In genomic region chr3:87529568-87529967, GRCm38 (mm10) we compare ENCODE assay signal across 11 mouse cellular contexts. TPM values are rescaled to one million over a fixed set of nuclear protein-coding genes. Genes with fewer than 3 reads are reported as not detected.
DNase-seq lines count a peak whose midpoint lies in the region; ATAC-seq lines count a peak whose summit lies in the region.
"Had no signal": no experiment of that assay in that cellular context is flagged by ENCODE, and none has a peak within 500 bp of the region (broad histone marks: within the 10 kb centered on the region; RNA-seq: fewer than 3 reads in every experiment).

No protein-coding gene starts in this region.

- 0% methylated on average over 11 of the region's 11 CpGs for WGBS in macrophage (ENCODE audit: missing documents)

- peak; percentile 92 for DNase-seq in CD4-positive helper T cell, adult 2 months (ENCODE audit: low read depth, low spot score)
- peak; percentile 73 to 81 for DNase-seq in CD8-positive naive resting alpha-beta T cell, adult 2 months (ENCODE audit: low read depth in 2 of 2, low spot score in 2 of 2)
- peak; percentile 63 to 78 for DNase-seq in thymus, adult 18-20 months
- DNase-seq in kidney, adult 8-10 months = no peak
- no peak for DNase-seq in layer of hippocampus, adult 11-12 months (ENCODE audit: low spot score)
- DNase-seq: cerebellum, postnatal 25 days; lung, postnatal 4 days had no signal

- H3K36me3 ChIP-seq in macrophage (ENCODE audit: inconsistent target) = peaks cover 46% of the 10 kb centered on the region

- H3K27ac ChIP-seq in macrophage = peak overlapping the region; percentile 80
- H3K27ac ChIP-seq: hindbrain, embryonic 14.5 days had no signal

- peaks cover 89% of the 10 kb centered on the region for H3K79me2 ChIP-seq in macrophage (ENCODE audit: inconsistent target)

- no peak for ATAC-seq in erythroblast, adult 5-6 weeks (replicated peaks; ENCODE audit: low FRiP score, poor library complexity, severe bottlenecking)

- H3K4me3 ChIP-seq in macrophage (ENCODE audit: inconsistent target) = no peak overlapping the region
- H3K4me3 ChIP-seq: heart, embryonic 12.5 days had no signal

RNA-seq across cellular contexts. Expression of gene Etv3, which starts 4.4 kb away (rescaled TPM):
- total RNA-seq in macrophage (2018; cell fraction: chromatin; rRNA removed) = 1,000 to 10,000 TPM in 2 of 26 experiments, 100 to 1,000 TPM in 24; 199 to 1,189 (median 483) TPM
- 100 to 1,000 TPM in 21 of 26 experiments, 10 to 100 TPM in 5; 85.0 to 346 (median 154) TPM for total RNA-seq in macrophage (2018; cell fraction: cytosol; rRNA removed)
- 1,000 to 10,000 TPM in 2 of 26 experiments, 100 to 1,000 TPM in 24; 160 to 1,576 (median 497) TPM for total RNA-seq in macrophage (2018; cell fraction: nucleus; rRNA removed)
- polyA plus RNA-seq in macrophage (2018) = 40.8 to 61.3 TPM (median 52.2 TPM) in 3 replicates
- 1.3 and 2.3 TPM in 2 replicates for total RNA-seq in erythroblast, adult 5-6 weeks (2015; ENCODE audit: low replicate concordance)
- total RNA-seq in erythroblast, adult 5-6 weeks (2017; ENCODE audit: low replicate concordance) = 1.4 and 2.5 TPM in 2 replicates

Comparison
In these comparisons a context has a peak if more than half of its experiments do, and no peak if none do; other contexts are left out.
1. DNase-seq: peak in CD4-positive helper T cell, adult 2 months (single experiment), CD8-positive naive resting alpha-beta T cell, adult 2 months (2 of 2) and thymus, adult 18-20 months (2 of 2); none in kidney, adult 8-10 months (0 of 2) and layer of hippocampus, adult 11-12 months (single experiment).